Mouse (Mus musculus): ENCODE results near the gene 6030468B19Rik.

- TF ChIP-seq MAX (IDR thresholded peaks at IDR 0.05; ENCODE audit: low read length) (no peak), POLR2A (IDR thresholded peaks at IDR 0.05; ENCODE audit: control insufficient read depth in 1 of 2, insufficient read depth in 1 of 2, low read depth in 1 of 2, low read length in 2 of 2, poor library complexity in 1 of 2) (no peak), MEF2A (IDR thresholded peaks at IDR 0.05; ENCODE audit: extremely low read depth, insufficient replicate concordance, low read depth, low read length, poor library complexity, severe bottlenecking) (no peak), ZNF384 (IDR thresholded peaks at IDR 0.05; ENCODE audit: low read depth, low read length) (no peak), MXI1 (IDR thresholded peaks at IDR 0.05; ENCODE audit: low read depth, low read length) (no peak), EP300 (IDR thresholded peaks at IDR 0.05; ENCODE audit: low read depth in 1 of 2, low read length in 2 of 2) (no peak), TAL1 (IDR thresholded peaks at IDR 0.05; ENCODE audit: low read length) (no peak), USF2 (IDR thresholded peaks at IDR 0.05; ENCODE audit: borderline replicate concordance in 1 of 2, insufficient read depth in 1 of 2, low read depth in 1 of 2, low read length in 2 of 2) (no peak), ZMIZ1 (IDR thresholded peaks at IDR 0.05; ENCODE audit: low read depth, low read length) (no peak), CTCF (IDR thresholded peaks at IDR 0.05 in 2 of 3, conservative IDR thresholded peaks at IDR 0.05 in 1 of 3; ENCODE audit: control insufficient read depth in 1 of 3, insufficient read depth in 1 of 3, low read depth in 2 of 3, low read length in 3 of 3, poor library complexity in 1 of 3, severe bottlenecking in 1 of 3) (no peak), RAD21 (IDR thresholded peaks at IDR 0.05; ENCODE audit: low read depth, low read length) (no peak), MYB (IDR thresholded peaks at IDR 0.05; ENCODE audit: low read depth, low read length) (no peak)
These were observed 46.0 kb downstream of the 6030468B19Rik start for GRCm38 (mm10) chr11:117843434-117843833.

Data from MEL (cell line).